Mouse (Mus musculus): ENCODE data around the gene Gm3045. TPM values are rescaled to one million over a fixed set of nuclear protein-coding genes. Genes with fewer than 3 reads are reported as not detected.

Gm3045 gene
- polyA plus RNA-seq, 1 experiment from 2014 or later = not detected

DNA sequence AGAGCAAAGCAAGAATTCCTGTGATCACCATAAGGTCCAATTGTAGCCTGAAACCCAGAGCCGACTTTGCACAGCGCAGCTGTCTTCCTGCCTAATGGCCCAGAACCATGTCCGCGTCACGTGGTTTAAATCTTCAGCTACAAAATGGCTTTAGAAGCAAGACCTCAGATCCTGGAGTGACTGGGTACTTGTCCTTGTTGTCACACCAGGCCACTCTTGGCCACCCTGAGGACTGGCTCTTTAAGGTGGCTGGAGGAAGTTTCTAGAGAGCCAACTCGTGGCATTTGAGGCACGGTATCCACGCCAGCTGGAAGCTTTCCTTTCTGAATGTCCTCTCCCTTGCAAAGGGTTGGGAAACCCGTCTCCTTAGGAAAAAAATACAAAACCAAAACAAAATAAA lies 45.6 kb downstream of the Gm3045 start:
- Histone ChIP-seq H3K9me3 (replicated peaks) (no peaks in the 10 kb centered on the region), H3K27ac (no peak overlapping the region)

DNA sequence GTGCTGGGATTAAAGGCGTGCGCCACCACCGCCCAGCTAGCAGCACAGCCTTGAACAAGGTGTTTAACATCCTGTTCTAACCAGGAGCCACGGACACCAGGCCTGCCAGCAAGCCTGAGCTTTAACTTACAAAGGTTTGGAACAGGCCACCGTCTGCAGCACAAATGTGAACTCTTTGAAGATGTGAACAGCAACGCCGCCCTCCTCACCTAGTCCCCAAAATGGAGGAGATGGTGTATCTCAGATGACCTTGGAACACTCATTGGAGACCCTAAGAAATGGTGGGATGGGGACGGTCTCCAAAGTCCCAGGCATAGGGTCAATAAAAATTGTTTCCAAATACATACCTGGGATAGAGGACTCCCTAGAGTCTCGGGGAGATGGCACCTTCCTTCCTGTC lies 46.3 kb downstream of the Gm3045 start:
- H3K36me3 ChIP-seq (ENCODE audit: poor library complexity, severe bottlenecking) = no peaks in the 10 kb centered on the region
- ATAC-seq = no peak

More for the DNA sequence above, 45.6 kb downstream of the Gm3045 start:
- no peak overlapping the region for H3K4me3 ChIP-seq
- no peak overlapping the region for H3K9ac ChIP-seq
- 0 out of 2 replicates have a peak, but pooled peaks cover 3% of the 10 kb centered on the region for H3K27me3 ChIP-seq
- ATAC-seq = no peak
- H3K36me3 ChIP-seq (ENCODE audit: poor library complexity, severe bottlenecking) = no peaks in the 10 kb centered on the region
- H3K4me2 ChIP-seq = no peak overlapping the region
- 81% methylated on average over 9 of the region's 9 CpGs for WGBS
- H3K4me1 ChIP-seq = 0 out of 2 replicates have a peak, but pooled peaks cover 1% of the 10 kb centered on the region

DNA sequence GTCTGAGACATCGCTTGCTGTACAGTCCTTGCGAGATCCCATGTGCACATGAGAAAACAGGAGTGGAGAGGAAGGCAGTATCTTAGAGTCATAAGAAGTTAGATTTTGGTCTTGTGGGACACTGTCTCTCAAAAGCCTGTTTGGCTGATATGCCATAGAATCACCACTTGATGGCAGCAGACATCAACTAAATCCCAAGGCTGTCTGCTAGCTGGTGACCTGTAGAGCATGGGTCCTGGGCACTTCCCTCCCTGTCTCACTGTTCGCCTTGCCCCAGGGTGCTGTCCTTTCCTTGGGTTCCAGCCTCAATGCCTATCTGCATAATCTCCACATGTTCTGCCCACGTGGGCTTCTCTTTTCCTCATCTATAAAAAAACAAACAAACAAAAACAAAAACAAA lies 49.0 kb downstream of the Gm3045 start:
- 0 out of 2 replicates have a peak, but pooled peaks have one; percentile 43 for ATAC-seq
- Histone ChIP-seq H3K9ac (no peak overlapping the region), H3K27me3 (0 out of 2 replicates have a peak, but pooled peaks cover 3% of the 10 kb centered on the region), H3K4me1 (0 out of 2 replicates have a peak, but pooled peaks cover 3% of the 10 kb centered on the region), H3K36me3 (ENCODE audit: poor library complexity, severe bottlenecking) (no peaks in the 10 kb centered on the region), H3K9me3 (replicated peaks) (no peaks in the 10 kb centered on the region), H3K4me2 (no peak overlapping the region), H3K27ac (no peak overlapping the region), H3K4me3 (no peak overlapping the region)
- WGBS = 32% methylated on average over 4 of the region's 4 CpGs

More for the DNA sequence above, 46.3 kb downstream of the Gm3045 start:
- Histone ChIP-seq H3K4me3 (no peak overlapping the region), H3K27ac (no peak overlapping the region), H3K4me1 (0 out of 2 replicates have a peak, but pooled peaks cover 3% of the 10 kb centered on the region), H3K4me2 (no peak overlapping the region), H3K9ac (no peak overlapping the region), H3K27me3 (0 out of 2 replicates have a peak, but pooled peaks cover 3% of the 10 kb centered on the region), H3K9me3 (replicated peaks) (no peaks in the 10 kb centered on the region)
- WGBS = 87% methylated on average over 9 of the region's 9 CpGs

DNA sequence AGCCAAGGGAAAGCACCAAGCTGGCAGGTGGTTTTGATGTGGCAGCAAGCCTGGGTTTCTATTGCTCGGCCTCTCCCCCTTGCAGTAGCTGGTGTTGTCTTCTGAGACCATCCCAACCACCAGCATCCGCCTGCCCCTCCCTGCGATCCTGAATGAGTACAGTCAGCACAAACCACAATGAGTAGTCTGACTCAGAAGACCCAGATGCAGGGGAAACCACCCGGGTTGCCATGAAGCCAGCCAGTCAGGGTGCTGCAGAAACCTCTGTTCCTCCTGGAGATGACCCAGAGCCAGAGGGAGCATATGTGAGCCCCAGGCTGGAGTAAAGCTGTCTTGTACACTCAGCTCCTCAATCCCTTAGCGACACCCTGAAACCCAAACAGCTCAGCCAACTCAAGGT lies 50.4 kb downstream of the Gm3045 start:
- no peak overlapping the region for H3K27ac ChIP-seq
- no peak overlapping the region for H3K9ac ChIP-seq
- 0 out of 2 replicates have a peak, but pooled peaks cover 3% of the 10 kb centered on the region for H3K27me3 ChIP-seq
- WGBS = 83% methylated on average over 5 of the region's 5 CpGs
- H3K9me3 ChIP-seq (replicated peaks) = no peaks in the 10 kb centered on the region
- no peak for ATAC-seq
- no peaks in the 10 kb centered on the region for H3K36me3 ChIP-seq (ENCODE audit: poor library complexity, severe bottlenecking)
- 0 out of 2 replicates have a peak, but pooled peaks cover 3% of the 10 kb centered on the region for H3K4me1 ChIP-seq
- H3K4me3 ChIP-seq = no peak overlapping the region
- H3K4me2 ChIP-seq = no peak overlapping the region

DNA sequence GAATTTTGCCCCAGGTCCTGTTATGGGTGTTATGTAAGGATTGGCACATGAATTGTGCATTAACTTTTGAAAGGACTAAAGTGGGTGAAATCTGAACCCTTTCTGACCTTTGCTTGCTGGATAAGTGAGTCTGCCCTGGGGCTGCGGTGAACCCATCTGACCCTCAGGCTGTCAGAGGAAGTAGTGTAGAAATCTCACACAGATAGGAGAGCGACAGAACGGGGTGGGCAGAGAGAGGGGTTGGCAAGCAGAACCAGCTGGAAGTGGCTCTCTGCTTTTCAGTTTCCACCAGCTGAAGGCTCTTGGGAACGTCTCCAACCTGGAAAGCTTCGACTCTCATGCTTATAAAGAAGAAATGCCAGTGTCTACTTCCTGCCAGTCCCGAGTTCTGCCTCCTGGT lies 50.9 kb downstream of the Gm3045 start:
- H3K36me3 ChIP-seq (ENCODE audit: poor library complexity, severe bottlenecking) = no peaks in the 10 kb centered on the region
- no peak overlapping the region for H3K4me3 ChIP-seq
- no peak overlapping the region for H3K4me2 ChIP-seq
- no peaks in the 10 kb centered on the region for H3K9me3 ChIP-seq (replicated peaks)
- H3K4me1 ChIP-seq = 0 out of 2 replicates have a peak, but pooled peaks cover 3% of the 10 kb centered on the region
- no peak overlapping the region for H3K27ac ChIP-seq
- 0 out of 2 replicates have a peak, but pooled peaks cover 3% of the 10 kb centered on the region for H3K27me3 ChIP-seq
- H3K9ac ChIP-seq = no peak overlapping the region
- WGBS = 78% methylated on average over 6 of the region's 6 CpGs
- ATAC-seq = no peak; the same call in 1 of the 2 replicates

DNA sequence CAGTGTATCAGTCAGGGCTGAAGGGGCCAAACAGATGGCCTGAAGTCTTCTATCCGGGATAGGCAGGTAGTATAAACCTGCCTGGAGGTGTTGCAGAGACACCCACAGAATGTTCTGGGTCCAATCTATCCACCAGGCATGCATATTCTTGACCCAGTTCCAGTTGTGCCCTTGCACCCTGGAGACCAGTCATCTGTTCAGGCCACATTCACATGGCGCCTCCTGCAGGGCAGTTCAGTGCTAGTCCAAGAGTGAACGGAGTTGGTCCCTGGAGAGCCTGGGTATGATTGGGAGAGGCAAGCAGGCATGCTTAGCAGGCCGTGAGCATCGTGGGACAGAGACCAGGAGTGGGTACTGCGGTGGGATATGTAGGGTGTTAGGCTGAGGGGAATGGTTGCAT lies 51.6 kb downstream of the Gm3045 start:
- 86% methylated on average over 6 of the region's 6 CpGs for WGBS
- H3K27ac ChIP-seq = no peak overlapping the region
- H3K9ac ChIP-seq = no peak overlapping the region
- H3K9me3 ChIP-seq (replicated peaks) = no peaks in the 10 kb centered on the region
- H3K36me3 ChIP-seq (ENCODE audit: poor library complexity, severe bottlenecking) = no peaks in the 10 kb centered on the region
- H3K4me3 ChIP-seq = no peak overlapping the region
- H3K4me1 ChIP-seq = 0 out of 2 replicates have a peak, but pooled peaks cover 3% of the 10 kb centered on the region
- no peak overlapping the region for H3K4me2 ChIP-seq
- 0 out of 2 replicates have a peak, but pooled peaks cover 3% of the 10 kb centered on the region for H3K27me3 ChIP-seq
- no peak for ATAC-seq

DNA sequence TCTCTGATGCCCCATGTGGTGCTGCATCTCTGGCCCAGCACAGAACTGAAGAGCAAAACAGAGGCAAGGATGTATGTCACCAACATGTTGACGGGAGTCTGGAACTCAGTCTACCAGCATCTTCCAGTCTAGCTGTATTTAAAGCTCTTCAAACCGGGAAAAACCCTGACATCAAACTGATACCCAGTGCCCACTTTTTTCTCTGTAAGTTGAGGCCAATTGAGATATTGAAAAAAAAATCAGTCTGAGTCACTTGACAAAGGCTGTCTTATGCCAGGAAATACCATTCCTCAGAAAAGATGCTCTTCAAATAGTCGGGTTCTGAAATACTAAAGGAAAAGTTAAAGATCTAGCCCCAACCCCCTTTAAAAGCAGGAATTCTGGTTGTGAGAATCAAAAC lies 55.8 kb downstream of the Gm3045 start, which contains the start of gene Il9:
Il9 (minus strand) TSS at position 101 of the 400 bp plus-strand sequence.
- H3K27me3 ChIP-seq = no peaks in the 10 kb centered on the region
- no peak within 1 kb of the TSS for H3K27ac ChIP-seq
- H3K4me3 ChIP-seq = no peak within 1 kb of the TSS
- H3K36me3 ChIP-seq (ENCODE audit: poor library complexity, severe bottlenecking) = no peaks in the 10 kb centered on the region
- no peak within 1 kb of the TSS for H3K4me2 ChIP-seq
- no peaks in the 10 kb centered on the region for H3K4me1 ChIP-seq
- WGBS = 85% methylated on average over 3 of the region's 3 CpGs
- no peak for ATAC-seq
- H3K9ac ChIP-seq = no peak within 1 kb of the TSS
- no peaks in the 10 kb centered on the region for H3K9me3 ChIP-seq (replicated peaks)

Other genes with a start within 250 kb of the Gm3045 start
- 0.52 and 0.53 TPM in 2 replicates for gene Tifab, start 247.7 kb upstream of the Gm3045 start, polyA plus RNA-seq (2015; fragmentation: Nextera tagmentation; extraction: Ambion mirVana)
- gene Neurog1, start 174.4 kb upstream of the Gm3045 start, polyA plus RNA-seq (2015; fragmentation: Nextera tagmentation; extraction: Ambion mirVana) = 13.0 and 13.1 TPM in 2 replicates
- gene Cxcl14, start 130.0 kb upstream of the Gm3045 start, polyA plus RNA-seq (2015; fragmentation: Nextera tagmentation; extraction: Ambion mirVana) = 6.6 and 11.3 TPM in 2 replicates
- gene Slc25a48, start 11.8 kb downstream of the Gm3045 start, polyA plus RNA-seq (2015; fragmentation: Nextera tagmentation; extraction: Ambion mirVana) = not detected in 2 replicates
- not detected in 2 replicates for gene Il9, start 55.7 kb downstream of the Gm3045 start, polyA plus RNA-seq (2015; fragmentation: Nextera tagmentation; extraction: Ambion mirVana)
- gene Fbxl21, start 95.9 kb downstream of the Gm3045 start, polyA plus RNA-seq (2015; fragmentation: Nextera tagmentation; extraction: Ambion mirVana) = 1.8 and 1.9 TPM in 2 replicates
- gene Lect2, start 121.9 kb downstream of the Gm3045 start, polyA plus RNA-seq (2015; fragmentation: Nextera tagmentation; extraction: Ambion mirVana) = not detected in 2 replicates
- 4.8 and 6.9 TPM in 2 replicates for gene Tgfbi, start 182.9 kb downstream of the Gm3045 start, polyA plus RNA-seq (2015; fragmentation: Nextera tagmentation; extraction: Ambion mirVana)